ENCODE assay signal across 1 mouse cellular context in genomic region chr2:84646138-84646537, GRCm38 (mm10).
TF ChIP-seq lines count a peak whose summit lies in the region.

No protein-coding gene starts in this region.

TF ChIP-seq in myocyte, 11 proteins besides CTCF, POLR2A, EP300 and RAD21 (continued from another document):
- no peak for TF ChIP-seq REST (IDR thresholded peaks at IDR 0.05; ENCODE audit: insufficient read depth, insufficient read length)
